Mouse (Mus musculus) forebrain, embryonic 15.5 days (tissue): ENCODE measurements around the gene Cdca7l. TPM values are rescaled to one million over a fixed set of nuclear protein-coding genes. Genes with fewer than 3 reads are reported as not detected.
"Not testable (repeated sequence)": the region's sequence is repeated elsewhere in the genome, so short reads cannot be mapped to it uniquely, and the experiment has no call there.

Experiments
- ATAC-seq: fragments of 200-750 bp; cut with Nextera tagmentation; replicated peaks from 2 replicates; pipeline ENCODE4 v1.8.0; 2017; ENCODE audit warnings: mild to moderate bottlenecking, moderate TSS enrichment, moderate library complexity
- H3K27ac ChIP-seq: fragments of 300-500 bp; sonication (generic); replicated peaks from 2 replicates; pipeline ENCODE4 v1.5.1; 2015; ENCODE audit warnings: mild to moderate bottlenecking, inconsistent platforms
- H3K27me3 ChIP-seq: fragments of 300-500 bp; sonication (generic); 2 replicates; pipeline ENCODE4 v1.6.1; 2015; ENCODE audit warnings: inconsistent platforms
- H3K36me3 ChIP-seq: fragments of 300-500 bp; sonication (generic); 2 replicates; pipeline ENCODE4 v1.6.1; 2015; ENCODE audit warnings: mild to moderate bottlenecking, inconsistent platforms
- H3K4me1 ChIP-seq: fragments of 300-500 bp; sonication (generic); 2 replicates; pipeline ENCODE4 v1.6.1; 2015; ENCODE audit warnings: inconsistent platforms
- H3K4me2 ChIP-seq: fragments of 300-500 bp; sonication (generic); replicated peaks from 2 replicates; pipeline ENCODE4 v1.6.1; 2015; ENCODE audit warnings: mild to moderate bottlenecking, inconsistent platforms
- H3K4me3 ChIP-seq: fragments of 300-500 bp; sonication (generic); 2 replicates; pipeline ENCODE4 v1.5.1; 2015; ENCODE audit warnings: mild to moderate bottlenecking, inconsistent platforms
- H3K9ac ChIP-seq: fragments of 300-500 bp; sonication (generic); replicated peaks from 2 replicates; pipeline ENCODE4 v1.6.1; 2015; ENCODE audit warnings: mild to moderate bottlenecking, inconsistent platforms
- H3K9me3 ChIP-seq: fragments of 300-500 bp; sonication (generic); 2 replicates; pipeline ENCODE4 v1.6.1; 2016; ENCODE audit warnings: inconsistent platforms
- WGBS: fragments of 180-500 bp; shearing (Covaris S2); methylation state at CpG from one replicate; pipeline ENCODE4 v1.1.7; 2015; ENCODE audit warnings: mixed read lengths; 5-methylcytosine and 5-hydroxymethylcytosine counted together
- polyA plus RNA-seq: library from polyadenylated mRNA; unstranded; fragments of >200 nt; fragmentation: Nextera tagmentation; extraction: Ambion mirVana; gene quantifications from 2 replicates; pipeline ENCODE4 v1.2.1, GENCODE M21; 2015

Cdca7l gene
- polyA plus RNA-seq, 1 experiment from 2014 or later, result 11.6 TPM

DNA sequence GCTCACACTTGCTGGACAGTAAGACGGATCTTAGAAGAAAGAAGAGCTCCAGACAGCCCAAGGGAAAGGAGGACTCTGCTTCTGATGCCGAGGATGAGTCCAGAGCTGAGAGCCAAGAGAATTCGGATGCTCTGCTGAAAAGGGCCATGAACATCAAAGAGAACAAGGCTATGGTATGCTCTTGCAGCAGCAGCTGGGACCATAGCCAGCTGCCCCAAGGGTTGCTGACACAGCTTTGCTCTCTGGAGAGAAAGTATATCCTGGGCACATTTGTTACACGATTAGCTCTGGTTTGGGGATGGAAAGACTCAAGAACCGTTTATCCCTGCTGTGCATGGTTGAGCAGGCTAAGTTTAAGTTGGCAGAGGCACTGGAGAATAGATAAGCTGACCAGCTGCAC lies 68.2 kb downstream of the Cdca7l start:
- H3K27ac ChIP-seq, result no peak overlapping the region
- H3K4me1 ChIP-seq, result no peaks in the 10 kb centered on the region
- H3K4me3 ChIP-seq, result no peak overlapping the region
- WGBS, result 84% methylated on average over 5 of the region's 5 CpGs
- H3K9me3 ChIP-seq, result no peaks in the 10 kb centered on the region
- H3K27me3 ChIP-seq, result no peaks in the 10 kb centered on the region
- H3K4me2 ChIP-seq, result no peak overlapping the region
- no peak overlapping the region for H3K9ac ChIP-seq
- H3K36me3 ChIP-seq, result no peaks in the 10 kb centered on the region
- ATAC-seq, result no peak

DNA sequence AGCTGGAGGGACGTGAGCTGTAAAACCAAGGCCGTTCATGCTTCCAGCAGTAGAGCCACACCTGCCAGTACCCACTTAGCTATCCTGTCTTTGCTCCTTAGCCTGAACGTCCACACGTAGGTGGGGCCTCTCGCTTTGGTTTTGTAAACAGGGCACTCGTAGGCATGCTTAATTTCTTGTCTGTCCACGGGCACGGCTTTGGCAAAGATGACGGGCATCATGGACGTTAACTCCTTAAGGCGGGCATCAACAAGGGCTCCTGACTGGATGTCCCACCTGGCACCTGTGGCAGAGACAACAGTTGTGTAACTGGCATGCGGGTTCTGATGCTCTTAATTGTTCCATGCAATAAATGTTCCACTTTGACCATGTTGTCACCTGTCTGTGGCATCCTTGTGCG lies 74.3 kb downstream of the Cdca7l start:
- H3K36me3 ChIP-seq, result no peaks in the 10 kb centered on the region
- WGBS, result 91% methylated on average over 13 of the region's 13 CpGs

DNA sequence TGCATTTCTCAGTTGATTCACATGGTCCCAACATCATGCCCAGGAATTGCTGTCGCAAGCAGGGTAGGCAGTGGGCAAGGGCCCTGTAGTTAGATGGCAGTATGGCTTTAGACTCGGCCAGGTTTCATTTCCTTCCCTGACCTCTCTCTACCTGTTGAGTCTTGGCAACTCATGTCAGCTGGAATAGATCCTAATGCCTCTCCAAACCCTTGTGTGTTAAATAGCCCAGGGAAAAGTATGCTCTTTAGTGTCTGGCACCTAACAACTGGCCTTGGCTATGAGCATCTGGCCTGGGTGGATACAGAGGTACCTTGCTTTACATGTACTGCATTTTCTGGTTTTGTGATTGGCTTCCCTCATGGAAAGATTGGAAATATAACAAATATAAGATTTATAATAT lies 80.5 kb downstream of the Cdca7l start:
- ATAC-seq, result no peak
- Histone ChIP-seq H3K4me1 (no peaks in the 10 kb centered on the region), H3K27me3 (no peaks in the 10 kb centered on the region), H3K4me2 (no peak overlapping the region), H3K36me3 (no peaks in the 10 kb centered on the region), H3K4me3 (no peak overlapping the region), H3K9me3 (no peaks in the 10 kb centered on the region), H3K9ac (no peak overlapping the region), H3K27ac (no peak overlapping the region)
- WGBS, result 92% methylated on average over 2 of the region's 2 CpGs

More for the DNA sequence above, 74.3 kb downstream of the Cdca7l start:
- no peak for ATAC-seq
- Histone ChIP-seq H3K27ac (no peak overlapping the region), H3K4me2 (no peak overlapping the region), H3K9ac (no peak overlapping the region), H3K4me3 (no peak overlapping the region), H3K9me3 (no peaks in the 10 kb centered on the region), H3K27me3 (no peaks in the 10 kb centered on the region), H3K4me1 (no peaks in the 10 kb centered on the region)

DNA sequence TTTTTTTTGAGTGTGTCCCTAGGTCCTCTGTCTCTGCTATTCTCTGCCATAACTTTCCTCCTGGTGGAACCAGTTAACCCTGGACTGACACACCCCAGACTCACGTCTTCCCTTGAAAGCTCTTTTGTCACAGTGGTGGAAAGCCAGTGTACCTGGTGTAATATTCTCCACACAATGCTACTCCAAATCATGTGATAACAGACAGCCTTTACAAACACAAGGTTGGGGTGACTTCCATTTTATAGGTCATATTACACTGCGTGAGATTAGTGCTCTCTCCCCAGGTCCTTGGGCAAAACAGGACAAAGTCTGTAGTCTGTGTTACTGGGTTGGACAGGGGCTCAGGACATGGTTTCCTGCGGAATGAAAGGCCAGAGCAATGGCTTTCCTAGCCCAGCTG lies 83.3 kb downstream of the Cdca7l start:
- H3K4me1 ChIP-seq, result no peaks in the 10 kb centered on the region
- no peak for ATAC-seq
- WGBS, result 91% methylated on average over 3 of the region's 3 CpGs

DNA sequence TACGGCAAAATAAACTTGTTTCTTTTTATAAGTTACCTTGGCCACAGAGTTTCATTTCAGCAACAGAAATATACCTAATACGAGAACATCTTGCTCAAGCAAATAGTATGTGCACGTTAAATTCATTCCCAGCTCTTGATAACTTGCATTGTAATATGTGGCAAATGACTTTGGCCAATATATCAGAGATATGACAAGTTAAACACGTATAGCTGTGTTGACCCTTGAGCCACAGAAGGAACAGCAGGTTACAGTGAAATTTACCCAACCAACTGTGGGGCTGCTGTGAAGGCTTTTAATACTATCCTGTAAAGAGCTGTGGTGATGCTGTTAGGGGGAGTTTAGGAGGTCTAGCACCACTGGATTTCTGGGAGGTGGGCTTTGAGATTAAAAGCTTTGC lies 96.7 kb downstream of the Cdca7l start:
- H3K27me3 ChIP-seq, H3K9ac ChIP-seq, H3K4me2 ChIP-seq, H3K4me1 ChIP-seq, H3K27ac ChIP-seq, H3K9me3 ChIP-seq, H3K36me3 ChIP-seq, H3K4me3 ChIP-seq, ATAC-seq: not testable (repeated sequence)
- 83% methylated on average over 1 of the region's 4 CpGs for WGBS

More for the DNA sequence above, 83.3 kb downstream of the Cdca7l start:
- no peaks in the 10 kb centered on the region for H3K36me3 ChIP-seq
- no peaks in the 10 kb centered on the region for H3K27me3 ChIP-seq
- H3K4me2 ChIP-seq, result no peak overlapping the region
- H3K4me3 ChIP-seq, result no peak overlapping the region
- H3K9me3 ChIP-seq, result no peaks in the 10 kb centered on the region
- no peak overlapping the region for H3K27ac ChIP-seq
- no peak overlapping the region for H3K9ac ChIP-seq

DNA sequence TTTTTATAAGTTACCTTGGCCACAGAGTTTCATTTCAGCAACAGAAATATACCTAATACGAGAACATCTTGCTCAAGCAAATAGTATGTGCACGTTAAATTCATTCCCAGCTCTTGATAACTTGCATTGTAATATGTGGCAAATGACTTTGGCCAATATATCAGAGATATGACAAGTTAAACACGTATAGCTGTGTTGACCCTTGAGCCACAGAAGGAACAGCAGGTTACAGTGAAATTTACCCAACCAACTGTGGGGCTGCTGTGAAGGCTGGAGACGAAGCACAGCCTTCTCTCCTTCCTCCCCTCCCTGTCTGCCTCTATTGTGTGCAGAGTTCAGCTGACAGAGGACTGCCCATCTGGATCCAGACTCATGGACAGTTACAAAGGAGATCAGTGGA lies 97.3 kb downstream of the Cdca7l start:
- 66% methylated on average over 2 of the region's 4 CpGs for WGBS
- not testable (repeated sequence) for H3K9me3 ChIP-seq, H3K27me3 ChIP-seq, H3K4me2 ChIP-seq, H3K4me1 ChIP-seq, H3K4me3 ChIP-seq, H3K36me3 ChIP-seq, ATAC-seq, H3K9ac ChIP-seq, H3K27ac ChIP-seq

DNA sequence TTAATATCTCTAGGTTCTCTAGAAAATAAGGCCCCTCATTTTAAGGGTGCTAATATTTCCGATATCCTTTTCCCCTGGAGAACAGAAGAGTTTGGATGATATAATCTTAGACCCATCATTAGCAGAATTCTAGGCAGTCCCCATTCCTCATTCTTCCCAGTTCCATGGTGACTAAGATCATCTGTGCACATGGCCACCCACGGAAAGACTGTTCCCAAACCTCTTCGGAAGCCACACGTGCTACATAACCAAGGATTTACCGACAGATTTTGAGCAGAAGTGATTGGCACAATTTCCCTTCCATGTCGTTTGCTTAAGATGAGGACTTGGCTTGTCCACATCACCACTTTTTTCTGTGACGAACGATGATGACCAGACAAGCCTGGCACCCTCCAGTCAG lies 99.6 kb downstream of the Cdca7l start:
- Histone ChIP-seq H3K4me3 (no peak overlapping the region), H3K27me3 (no peaks in the 10 kb centered on the region), H3K4me2 (no peak overlapping the region), H3K36me3 (no peaks in the 10 kb centered on the region), H3K9me3 (no peaks in the 10 kb centered on the region), H3K27ac (no peak overlapping the region), H3K4me1 (no peaks in the 10 kb centered on the region), H3K9ac (no peak overlapping the region)
- WGBS, result 87% methylated on average over 8 of the region's 8 CpGs
- no peak for ATAC-seq

DNA sequence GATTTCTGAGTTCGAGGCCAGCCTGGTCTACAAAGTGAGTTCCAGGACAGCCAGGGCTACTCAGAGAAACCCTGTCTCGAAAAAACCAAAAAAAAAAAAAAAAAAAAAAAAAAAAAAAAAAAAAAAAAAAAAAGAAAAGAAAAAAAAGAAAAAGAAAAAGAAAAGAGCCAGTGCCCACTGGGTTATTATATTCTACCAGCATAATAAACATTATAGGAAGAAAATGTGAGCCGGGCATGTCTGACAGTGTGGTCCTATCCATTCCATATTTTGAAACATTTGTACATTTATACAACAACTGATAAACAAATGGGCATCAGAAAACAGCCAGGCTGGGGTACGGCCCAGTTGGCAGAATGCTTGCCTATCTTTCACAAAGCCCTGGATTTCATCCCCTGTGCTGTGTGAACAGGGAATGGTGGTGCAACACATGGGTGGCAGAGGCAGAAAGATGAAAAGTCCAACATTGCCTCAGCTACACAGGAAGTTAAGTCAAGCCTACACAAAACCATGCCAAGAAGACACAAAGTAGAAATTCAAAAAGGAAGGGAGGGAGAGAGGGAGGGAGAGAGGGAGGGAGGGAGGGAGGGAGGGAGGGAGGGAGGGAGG lies 101.2 kb downstream of the Cdca7l start:
- 84% methylated on average over 4 of the region's 4 CpGs for WGBS
- not testable (repeated sequence) for H3K9me3 ChIP-seq, H3K4me1 ChIP-seq, ATAC-seq, H3K27me3 ChIP-seq, H3K27ac ChIP-seq, H3K4me3 ChIP-seq, H3K9ac ChIP-seq, H3K36me3 ChIP-seq, H3K4me2 ChIP-seq

DNA sequence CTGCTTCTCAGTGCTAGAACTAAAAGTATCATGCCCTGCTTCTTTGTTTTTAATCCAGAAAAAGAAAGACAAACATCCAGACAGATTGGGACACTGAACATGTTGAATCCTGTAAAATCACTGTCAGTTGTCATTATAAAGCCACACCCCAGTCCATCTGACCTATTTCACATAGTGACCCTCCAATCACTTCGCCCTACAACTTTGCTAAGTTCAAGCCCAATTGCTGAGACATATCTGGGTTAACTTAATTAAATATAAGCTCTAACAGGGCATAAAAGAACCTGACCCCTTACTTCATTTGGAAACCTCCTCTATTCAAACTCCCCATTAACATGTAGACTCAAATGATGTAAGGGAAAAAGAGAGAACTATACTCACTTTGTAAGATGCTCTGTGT lies 107.3 kb downstream of the Cdca7l start:
- H3K4me2 ChIP-seq, result no peak overlapping the region
- no peak overlapping the region for H3K4me3 ChIP-seq
- no peak overlapping the region for H3K27ac ChIP-seq
- no peak for ATAC-seq
- H3K27me3 ChIP-seq, result no peaks in the 10 kb centered on the region
- 79% methylated on average over 1 of the region's 1 CpGs for WGBS
- no peaks in the 10 kb centered on the region for H3K36me3 ChIP-seq
- H3K9me3 ChIP-seq, result no peaks in the 10 kb centered on the region
- no peak overlapping the region for H3K9ac ChIP-seq
- peaks cover 20% of the 10 kb centered on the region for H3K4me1 ChIP-seq

DNA sequence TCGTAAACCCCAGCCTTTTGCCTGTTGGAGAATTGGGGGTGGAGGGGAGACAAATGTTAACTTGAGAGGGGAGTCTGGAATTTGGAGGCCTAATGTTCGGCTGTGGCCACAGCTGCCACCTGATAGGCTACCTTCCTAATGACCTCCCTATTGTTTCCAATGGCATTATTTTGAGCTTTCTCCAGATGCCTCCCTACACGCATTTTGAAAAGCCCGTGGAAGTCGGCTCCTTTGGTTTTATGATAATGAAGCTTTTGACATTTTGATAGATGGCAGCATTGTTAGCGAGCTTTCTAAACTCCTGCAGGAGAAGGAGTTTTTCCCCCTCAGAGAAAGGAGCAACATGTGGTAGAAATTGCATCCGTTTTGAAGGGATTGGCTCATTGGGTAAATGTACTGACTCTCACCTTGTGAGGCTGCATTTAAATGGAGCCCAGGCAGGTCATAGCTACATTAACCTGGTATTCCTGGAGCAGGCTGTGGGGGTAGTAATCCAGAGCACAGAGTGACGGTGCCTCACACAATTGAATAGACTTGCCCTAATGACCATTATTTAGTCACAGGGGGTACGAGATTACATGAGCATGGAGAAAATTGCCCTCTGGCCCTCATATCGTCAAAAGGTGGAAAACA lies 110.6 kb downstream of the Cdca7l start:
- H3K4me3 ChIP-seq, result no peak overlapping the region
- no peak overlapping the region for H3K27ac ChIP-seq
- no peak overlapping the region for H3K9ac ChIP-seq
- peaks cover 22% of the 10 kb centered on the region for H3K4me1 ChIP-seq
- H3K4me2 ChIP-seq, result no peak overlapping the region
- H3K27me3 ChIP-seq, result no peaks in the 10 kb centered on the region
- no peaks in the 10 kb centered on the region for H3K9me3 ChIP-seq
- 11% methylated on average over 10 of the region's 10 CpGs for WGBS
- no peaks in the 10 kb centered on the region for H3K36me3 ChIP-seq
- no peak for ATAC-seq

DNA sequence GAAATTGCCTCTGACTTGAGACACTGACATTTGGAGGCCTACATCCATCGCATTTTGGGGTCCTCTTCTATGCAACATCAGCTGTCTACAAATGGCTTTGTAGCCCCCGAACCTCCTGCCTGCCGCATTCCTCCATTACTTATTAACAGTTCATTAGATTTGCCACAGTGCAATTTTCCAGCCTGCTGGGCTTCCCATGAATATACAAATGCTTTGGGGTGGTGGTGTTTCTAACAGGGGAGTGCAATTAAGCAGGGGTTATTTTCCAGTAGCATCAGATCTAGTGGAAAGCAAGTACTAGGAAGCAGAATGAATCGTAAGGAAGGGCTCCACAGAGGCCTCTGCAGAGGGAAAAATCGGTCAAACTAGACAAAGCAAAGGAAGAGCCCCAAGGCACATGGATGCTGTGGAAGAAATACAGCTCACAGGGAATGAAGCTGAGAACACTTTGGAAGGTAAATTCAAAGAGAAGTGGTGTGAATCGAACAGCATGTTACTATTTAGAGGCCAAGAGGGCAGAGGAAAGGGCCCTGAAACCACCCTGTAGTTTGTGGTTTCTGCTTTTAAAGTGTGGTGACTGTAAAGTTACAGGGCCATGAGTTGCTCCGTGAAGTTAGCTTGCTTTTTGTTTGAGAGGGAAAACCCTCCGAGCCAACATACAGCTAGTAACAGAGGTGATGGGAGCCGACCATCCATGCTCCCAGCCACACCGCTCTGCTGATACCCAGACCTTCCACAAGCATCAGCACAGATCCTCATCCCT lies 111.9 kb downstream of the Cdca7l start:
- no peaks in the 10 kb centered on the region for H3K27me3 ChIP-seq
- no peak overlapping the region for H3K9ac ChIP-seq
- H3K4me3 ChIP-seq, result no peak overlapping the region
- 28% methylated on average over 10 of the region's 10 CpGs for WGBS
- no peak overlapping the region for H3K27ac ChIP-seq
- no peak overlapping the region for H3K4me2 ChIP-seq
- no peak for ATAC-seq
- no peaks in the 10 kb centered on the region for H3K36me3 ChIP-seq
- peaks cover 22% of the 10 kb centered on the region for H3K4me1 ChIP-seq
- no peaks in the 10 kb centered on the region for H3K9me3 ChIP-seq
